ENCODE assay signal across 20 mouse cellular contexts in genomic region chr7:70848016-70848776, GRCm38 (mm10).
A peak's percentile ranks its signal among the peaks of the same experiment; 100 is the strongest.
DNase-seq lines count a peak whose midpoint lies in the region; ATAC-seq and TF ChIP-seq lines count a peak whose summit lies in the region.
"Had no signal": no experiment of that assay in that cellular context is flagged by ENCODE, and none has a peak within 500 bp of the region (broad histone marks: within the 10 kb centered on the region; RNA-seq: fewer than 3 reads in every experiment).

No protein-coding gene starts in this region.

- no peaks in the 10 kb centered on the region for H3K36me3 ChIP-seq in midbrain, embryonic 11.5 days (ENCODE audit: control insufficient read depth, insufficient read depth, low read length)
- H3K36me3 ChIP-seq in midbrain, embryonic 10.5 days: no peaks in the 10 kb centered on the region
- H3K36me3 ChIP-seq in hindbrain, embryonic 15.5 days: no peaks in the 10 kb centered on the region
- no peaks in the 10 kb centered on the region for H3K36me3 ChIP-seq in neural tube, embryonic 15.5 days
- no peaks in the 10 kb centered on the region for H3K36me3 ChIP-seq in lung, postnatal 0 days (ENCODE audit: insufficient read depth, low read length)
- H3K36me3 ChIP-seq: embryonic facial prominence, embryonic 15.5 days; forebrain, embryonic 12.5 days; heart, embryonic 12.5 days; limb, embryonic 12.5 days; liver, embryonic 13.5 days; lung, embryonic 15.5 days had no signal

- no peak overlapping the region for H3K9ac ChIP-seq in midbrain, embryonic 11.5 days (ENCODE audit: low read length)
- H3K9ac ChIP-seq in hindbrain, embryonic 15.5 days: no peak overlapping the region
- no peak overlapping the region for H3K9ac ChIP-seq in neural tube, embryonic 15.5 days (replicated peaks)
- H3K9ac ChIP-seq in lung, postnatal 0 days (replicated peaks; ENCODE audit: low read depth): no peak overlapping the region
- H3K9ac ChIP-seq: embryonic facial prominence, embryonic 15.5 days; forebrain, embryonic 12.5 days; heart, embryonic 12.5 days; limb, embryonic 12.5 days; liver, embryonic 13.5 days; lung, embryonic 15.5 days had no signal

- 67% methylated on average over 4 of the region's 4 CpGs for WGBS in midbrain, embryonic 11.5 days
- WGBS in midbrain, embryonic 10.5 days: 66% methylated on average over 4 of the region's 4 CpGs
- WGBS in hindbrain, embryonic 15.5 days: 28% methylated on average over 4 of the region's 4 CpGs
- WGBS in neural tube, embryonic 15.5 days: 23% methylated on average over 4 of the region's 4 CpGs
- WGBS in lung, postnatal 0 days: 80% methylated on average over 4 of the region's 4 CpGs

- no peak for ATAC-seq in midbrain, embryonic 11.5 days (ENCODE audit: low FRiP score)
- ATAC-seq in hindbrain, embryonic 15.5 days (ENCODE audit: low FRiP score, low read depth): 0 out of 2 replicates have a peak, but pooled peaks have one; percentile 38
- ATAC-seq in neural tube, embryonic 15.5 days (ENCODE audit: low FRiP score): peak; percentile 85
- no peak for ATAC-seq in lung, postnatal 0 days
- ATAC-seq: midbrain, embryonic 16.5 days had no signal

- H3K4me1 ChIP-seq in midbrain, embryonic 11.5 days (ENCODE audit: control insufficient read depth, insufficient read depth, low read length): peaks cover 11% of the 10 kb centered on the region; the same call in 1 of the 2 replicates
- peaks cover 28% of the 10 kb centered on the region for H3K4me1 ChIP-seq in midbrain, embryonic 10.5 days
- no peaks in the 10 kb centered on the region; the same call in 1 of the 2 replicates for H3K4me1 ChIP-seq in hindbrain, embryonic 15.5 days (replicated peaks)
- no peaks in the 10 kb centered on the region for H3K4me1 ChIP-seq in neural tube, embryonic 15.5 days
- H3K4me1 ChIP-seq in lung, postnatal 0 days (ENCODE audit: insufficient read depth, low read depth, low read length): no peaks in the 10 kb centered on the region
- H3K4me1 ChIP-seq: embryonic facial prominence, embryonic 15.5 days; forebrain, embryonic 12.5 days; heart, embryonic 12.5 days; limb, embryonic 12.5 days; liver, embryonic 13.5 days; lung, embryonic 15.5 days had no signal

- no peak for TF ChIP-seq CTCF in gastrocnemius, adult 2 months (IDR thresholded peaks at IDR 0.05)
- no peak for TF ChIP-seq CTCF in lung, postnatal 0 days (IDR thresholded peaks at IDR 0.05)

- no peak overlapping the region for H3K4me3 ChIP-seq in gastrocnemius, adult 2 months
- H3K4me3 ChIP-seq in midbrain, embryonic 11.5 days (ENCODE audit: low read depth, low read length): no peak overlapping the region
- no peak overlapping the region for H3K4me3 ChIP-seq in midbrain, embryonic 10.5 days
- no peak overlapping the region for H3K4me3 ChIP-seq in hindbrain, embryonic 15.5 days
- H3K4me3 ChIP-seq in neural tube, embryonic 15.5 days (replicated peaks): no peak overlapping the region
- H3K4me3 ChIP-seq in lung, postnatal 0 days (ENCODE audit: low read depth, low read length): no peak overlapping the region
- H3K4me3 ChIP-seq: embryonic facial prominence, embryonic 15.5 days; forebrain, embryonic 12.5 days; heart, embryonic 12.5 days; limb, embryonic 12.5 days; liver, embryonic 13.5 days; lung, embryonic 15.5 days had no signal

- H3K27me3 ChIP-seq in midbrain, embryonic 11.5 days (ENCODE audit: control insufficient read depth, insufficient read depth, low read length): no peaks in the 10 kb centered on the region; the same call in 1 of the 2 replicates
- H3K27me3 ChIP-seq in midbrain, embryonic 10.5 days (ENCODE audit: low read depth, poor library complexity, severe bottlenecking): peaks cover 18% of the 10 kb centered on the region
- H3K27me3 ChIP-seq in hindbrain, embryonic 15.5 days: no peaks in the 10 kb centered on the region
- H3K27me3 ChIP-seq in neural tube, embryonic 15.5 days (replicated peaks): no peaks in the 10 kb centered on the region
- no peaks in the 10 kb centered on the region for H3K27me3 ChIP-seq in lung, postnatal 0 days (replicated peaks; ENCODE audit: insufficient read depth, low read length)
- H3K27me3 ChIP-seq: CH12.LX; embryonic facial prominence, embryonic 15.5 days; forebrain, embryonic 12.5 days; heart, embryonic 12.5 days; liver, embryonic 13.5 days; lung, embryonic 15.5 days had no signal

- DNase-seq in gastrocnemius, adult 2 months: no peak
- no peak for DNase-seq in gastrocnemius, postnatal 14 days
- DNase-seq in midbrain, embryonic 11.5 days (ENCODE audit: low spot score, missing footprints): peak; percentile 35
- no peak for DNase-seq in midbrain, embryonic 10.5 days (ENCODE audit: low spot score)
- no peak for DNase-seq in thymus, adult 18-20 months
- no peak for DNase-seq in lung, postnatal 0 days (ENCODE audit: low spot score)
- DNase-seq: adrenal gland, postnatal 14 days; cerebellum, adult 11-12 months; heart, postnatal 4 days; kidney, adult 18-20 months; liver, embryonic 13.5 days had no signal

- no peaks in the 10 kb centered on the region for H3K9me3 ChIP-seq in midbrain, embryonic 11.5 days (ENCODE audit: control insufficient read depth, low read length)
- H3K9me3 ChIP-seq in midbrain, embryonic 10.5 days (replicated peaks): no peaks in the 10 kb centered on the region
- no peaks in the 10 kb centered on the region for H3K9me3 ChIP-seq in hindbrain, embryonic 15.5 days
- no peaks in the 10 kb centered on the region for H3K9me3 ChIP-seq in neural tube, embryonic 15.5 days (replicated peaks)
- no peaks in the 10 kb centered on the region for H3K9me3 ChIP-seq in lung, postnatal 0 days (ENCODE audit: low read length)
- H3K9me3 ChIP-seq: embryonic facial prominence, embryonic 15.5 days; forebrain, embryonic 12.5 days; heart, embryonic 12.5 days; limb, embryonic 12.5 days; liver, embryonic 13.5 days; lung, embryonic 15.5 days had no signal

- intact Hi-C loops in gastrocnemius, adult 2 months (cut with DNase I): no loop called here
- intact Hi-C loops in gastrocnemius, postnatal 14 days (cut with DNase I; ENCODE audit: low total_unique reads): no loop called here

- H3K27ac ChIP-seq in gastrocnemius, adult 2 months: peak overlapping the region; percentile 32
- no peak overlapping the region for H3K27ac ChIP-seq in midbrain, embryonic 11.5 days (ENCODE audit: low read depth, low read length)
- H3K27ac ChIP-seq in midbrain, embryonic 10.5 days (replicated peaks): no peak overlapping the region
- no peak overlapping the region for H3K27ac ChIP-seq in hindbrain, embryonic 15.5 days (replicated peaks)
- no peak overlapping the region; the same call in 1 of the 2 replicates for H3K27ac ChIP-seq in neural tube, embryonic 15.5 days (replicated peaks)
- H3K27ac ChIP-seq in lung, postnatal 0 days (ENCODE audit: low read length): no peak overlapping the region
- H3K27ac ChIP-seq: embryonic facial prominence, embryonic 15.5 days; forebrain, embryonic 12.5 days; limb, embryonic 12.5 days; liver, embryonic 13.5 days; lung, embryonic 15.5 days had no signal

- no peak for TF ChIP-seq EP300 in lung, postnatal 0 days (IDR thresholded peaks at IDR 0.05)

- no peak overlapping the region for H3K4me2 ChIP-seq in midbrain, embryonic 11.5 days
- H3K4me2 ChIP-seq in hindbrain, embryonic 15.5 days: no peak overlapping the region
- H3K4me2 ChIP-seq in neural tube, embryonic 15.5 days: no peak overlapping the region
- no peak overlapping the region for H3K4me2 ChIP-seq in lung, postnatal 0 days (replicated peaks; ENCODE audit: low read depth, low read length)
- H3K4me2 ChIP-seq: embryonic facial prominence, embryonic 15.5 days; forebrain, embryonic 12.5 days; heart, embryonic 12.5 days; limb, embryonic 12.5 days; liver, embryonic 13.5 days; lung, embryonic 15.5 days had no signal

Comparison
In these comparisons a context has a peak if more than half of its experiments do, and no peak if none do; other contexts are left out.
1. ATAC-seq: peak in hindbrain, embryonic 15.5 days (single experiment) and neural tube, embryonic 15.5 days (single experiment); none in midbrain, embryonic 11.5 days (single experiment) and lung, postnatal 0 days (single experiment).